Mouse (Mus musculus) embryonic fibroblast, embryonic 13.5 days (primary cell): ENCODE data around the gene Brwd1. TPM values are rescaled to one million over a fixed set of nuclear protein-coding genes. Genes with fewer than 3 reads are reported as not detected.
A peak's percentile ranks its signal among the peaks of the same experiment; 100 is the strongest.
"Not testable (repeated sequence)": the region's sequence is repeated elsewhere in the genome, so short reads cannot be mapped to it uniquely, and the experiment has no call there.

Source experiments
- H3K27ac ChIP-seq: 2 replicates; pipeline ENCODE4 v1.5.1; 2012; ENCODE audit warnings: low read length, control low read depth, inconsistent platforms; ENCODE audit not compliant: insufficient read depth
- H3K4me1 ChIP-seq: 2 replicates; pipeline ENCODE4 v1.6.1; 2011; ENCODE audit warnings: low read length; ENCODE audit not compliant: control insufficient read depth, insufficient read depth
- H3K4me3 ChIP-seq: 2 replicates; pipeline ENCODE4 v1.5.1; 2011; ENCODE audit warnings: mild to moderate bottlenecking, control low read depth, low read length; ENCODE audit not compliant: insufficient read depth
- CTCF ChIP-seq: IDR thresholded peaks from 2 replicates; pipeline ENCODE4 v1.5.1; 2011; ENCODE audit warnings: mild to moderate bottlenecking, control low read depth, low read length, moderate library complexity, borderline replicate concordance; ENCODE audit not compliant: insufficient read depth
- POLR2A ChIP-seq: IDR thresholded peaks from 2 replicates; pipeline ENCODE4 v1.6.1; 2011; ENCODE audit warnings: low read depth, mild to moderate bottlenecking, control low read depth, low read length, moderate library complexity
- polyA plus RNA-seq: library from polyadenylated mRNA; stranded (reverse); fragments of >200 nt; gene quantifications from 2 replicates; pipeline ENCODE4 v1.2.4, GENCODE M21; 2011; ENCODE audit warnings: low read depth; ENCODE audit not compliant: missing spikeins, insufficient read length

Gene Brwd1
- polyA plus RNA-seq, 1 experiment = 122 TPM

DNA sequence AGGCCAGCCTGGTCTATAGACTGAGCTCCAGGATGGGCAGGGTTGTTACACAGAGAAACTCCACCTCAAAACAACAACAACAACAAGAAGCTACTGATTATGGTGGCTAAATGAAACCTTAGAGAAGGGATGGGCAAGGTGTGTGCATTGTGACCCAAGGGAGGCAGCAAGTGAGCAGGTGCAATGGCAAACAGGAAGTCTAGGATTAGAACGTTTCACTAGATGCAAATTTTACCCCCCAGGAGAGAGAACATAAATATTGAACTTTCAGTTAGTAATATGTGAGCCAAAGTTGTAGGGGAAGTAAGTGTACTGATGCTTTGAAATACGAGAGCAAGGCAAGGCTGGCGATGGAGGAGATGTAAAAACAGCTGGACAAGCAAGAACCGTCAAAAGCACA is 27.3 kb upstream of the Brwd1 start:
- no peak overlapping the region for H3K4me3 ChIP-seq
- H3K27ac ChIP-seq = no peak overlapping the region
- no peaks in the 10 kb centered on the region; the same call in 1 of the 2 replicates for H3K4me1 ChIP-seq
- TF ChIP-seq POLR2A = no peak

DNA sequence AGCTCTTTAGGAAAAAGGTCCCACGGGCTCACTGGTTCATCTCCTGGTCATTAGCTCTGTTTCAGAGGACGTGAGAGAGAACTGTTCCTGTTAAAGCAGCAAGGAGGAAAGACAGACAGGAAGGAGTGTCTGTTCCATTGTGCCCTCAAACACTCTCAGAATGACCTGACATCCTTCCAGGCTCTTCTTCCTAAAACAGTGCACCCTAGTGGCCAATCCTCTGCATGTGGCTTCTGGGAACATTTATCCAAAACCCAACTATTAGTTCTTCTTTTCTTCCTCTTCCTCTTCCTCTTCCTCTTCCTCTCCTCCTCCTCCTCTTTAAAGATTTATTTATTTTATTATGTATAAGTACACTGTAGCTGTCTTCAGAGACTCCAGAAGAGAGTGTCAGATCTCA is 20.7 kb upstream of the Brwd1 start:
- no peaks in the 10 kb centered on the region; the same call in 1 of the 2 replicates for H3K4me1 ChIP-seq
- H3K4me3 ChIP-seq = no peak overlapping the region
- no peak overlapping the region for H3K27ac ChIP-seq
- TF ChIP-seq CTCF (no peak), POLR2A (no peak)

DNA sequence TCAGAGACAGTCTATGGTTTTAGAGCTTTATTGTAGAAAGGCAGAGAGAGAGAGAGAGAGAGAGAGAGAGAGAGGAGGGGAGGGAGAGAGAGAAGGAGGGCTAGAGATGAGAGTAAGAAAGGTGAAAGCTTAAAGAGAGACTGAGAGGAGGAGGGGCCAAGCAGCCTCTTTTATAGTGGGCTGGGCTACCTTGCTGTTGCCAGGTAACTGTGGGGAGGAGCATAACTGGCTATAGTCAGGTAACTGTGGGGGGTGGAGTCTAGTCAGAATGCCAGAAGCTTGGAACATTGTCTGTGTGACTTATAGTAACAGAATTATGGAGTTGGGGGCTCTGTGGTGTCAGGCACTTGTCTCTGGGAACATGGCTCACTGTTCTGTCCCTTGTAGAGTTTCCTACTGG is 15.5 kb upstream of the Brwd1 start:
- not testable (repeated sequence) for H3K4me1 ChIP-seq, H3K4me3 ChIP-seq, H3K27ac ChIP-seq

DNA sequence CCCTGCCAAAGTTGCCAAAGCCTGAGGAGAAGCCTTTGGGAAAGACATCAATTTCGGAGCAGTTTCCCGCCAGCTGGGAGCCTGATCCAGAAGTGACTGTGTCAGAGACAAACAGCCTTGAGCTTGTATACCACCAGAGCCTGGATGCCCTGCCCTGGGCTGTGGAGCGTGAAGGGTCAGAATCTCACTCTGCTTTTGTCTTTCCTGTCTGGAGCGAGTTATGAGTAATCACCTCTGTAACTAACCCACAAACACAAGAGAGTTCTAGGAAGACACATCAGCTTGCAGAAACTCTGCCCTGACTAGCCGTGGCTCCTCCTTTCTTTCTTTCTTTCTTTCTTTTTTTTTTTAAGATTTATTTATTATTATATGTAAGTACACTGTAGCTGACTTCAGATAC is 13.6 kb upstream of the Brwd1 start:
- no peak overlapping the region for H3K4me3 ChIP-seq
- TF ChIP-seq POLR2A = no peak
- no peak for TF ChIP-seq CTCF
- no peak overlapping the region for H3K27ac ChIP-seq
- H3K4me1 ChIP-seq = peaks cover 10% of the 10 kb centered on the region

DNA sequence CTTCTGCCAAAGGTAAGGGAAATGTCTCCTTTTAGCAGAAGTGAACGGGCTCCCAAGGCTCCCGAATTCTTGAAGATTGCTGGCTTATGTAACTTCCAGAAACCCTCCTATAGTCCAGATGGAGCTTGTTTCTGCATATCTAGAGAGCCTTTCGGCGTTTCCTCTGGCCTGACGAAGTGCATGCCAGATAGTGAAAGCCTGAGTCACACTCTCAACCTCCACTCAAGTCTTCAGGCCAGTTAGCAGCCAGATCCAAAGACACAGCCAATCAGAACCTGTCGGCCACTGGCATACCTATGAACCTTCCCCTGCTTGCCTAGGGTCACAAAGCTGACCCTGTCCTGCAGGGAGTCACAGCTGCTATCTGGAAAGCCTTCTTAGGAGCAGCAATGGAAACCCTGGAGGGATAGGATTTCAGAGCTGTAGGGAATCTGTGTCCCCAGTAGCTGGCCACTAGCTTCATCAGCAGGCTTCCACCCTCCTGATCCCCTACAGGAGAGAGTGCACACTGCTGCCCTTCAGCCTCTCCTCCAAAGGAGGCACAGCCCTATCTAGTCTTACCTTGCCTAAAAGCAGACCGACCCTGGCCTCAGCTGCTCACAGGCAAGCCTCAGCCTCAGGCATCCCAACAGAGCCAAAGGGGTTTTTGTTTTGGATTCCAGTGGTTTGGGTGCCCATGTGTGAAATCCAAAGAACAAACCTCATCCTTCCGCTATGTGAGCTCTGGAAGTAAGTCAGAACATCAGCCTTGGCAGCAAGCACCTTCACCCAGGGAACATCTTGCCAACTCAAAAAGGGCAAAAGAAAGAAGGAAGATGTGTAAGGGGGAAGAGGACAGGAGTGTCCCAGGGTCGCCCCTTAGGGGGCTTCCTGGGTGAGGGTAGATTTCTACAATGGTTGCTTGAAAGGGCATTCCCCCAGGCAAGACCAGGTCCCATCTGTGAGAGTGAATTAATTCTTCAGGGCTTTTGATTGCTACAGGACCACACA is 9.5 kb upstream of the Brwd1 start:
- Histone ChIP-seq H3K27ac (peak overlapping the region; percentile 99), H3K4me3 (no peak overlapping the region), H3K4me1 (peaks cover 17% of the 10 kb centered on the region)
- 0 out of 2 replicates have a peak, but pooled peaks have one; percentile 18 for TF ChIP-seq POLR2A
- no peak for TF ChIP-seq CTCF

DNA sequence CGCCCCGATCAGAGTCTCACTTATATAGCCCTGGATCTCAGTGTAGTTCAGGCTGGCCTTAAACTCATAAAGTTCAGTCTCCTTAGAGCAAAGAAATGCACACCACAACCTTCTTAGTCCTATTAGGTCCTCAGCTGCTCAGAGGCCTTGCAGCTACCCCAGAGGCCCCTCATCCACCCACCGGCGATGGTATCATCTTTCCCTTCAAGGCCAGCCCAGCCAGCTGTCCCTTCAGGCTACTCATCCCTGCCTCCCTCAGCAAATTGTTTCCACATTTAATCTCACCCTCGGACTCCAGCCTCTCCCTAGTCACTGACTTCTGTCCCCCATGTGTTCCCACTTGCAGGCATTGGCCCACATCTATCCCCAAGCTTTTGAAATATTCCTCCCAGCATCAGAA is 5.8 kb upstream of the Brwd1 start:
- no peak for TF ChIP-seq POLR2A
- TF ChIP-seq CTCF = no peak
- H3K4me1 ChIP-seq = peaks cover 17% of the 10 kb centered on the region
- H3K4me3 ChIP-seq = no peak overlapping the region
- no peak overlapping the region for H3K27ac ChIP-seq

DNA sequence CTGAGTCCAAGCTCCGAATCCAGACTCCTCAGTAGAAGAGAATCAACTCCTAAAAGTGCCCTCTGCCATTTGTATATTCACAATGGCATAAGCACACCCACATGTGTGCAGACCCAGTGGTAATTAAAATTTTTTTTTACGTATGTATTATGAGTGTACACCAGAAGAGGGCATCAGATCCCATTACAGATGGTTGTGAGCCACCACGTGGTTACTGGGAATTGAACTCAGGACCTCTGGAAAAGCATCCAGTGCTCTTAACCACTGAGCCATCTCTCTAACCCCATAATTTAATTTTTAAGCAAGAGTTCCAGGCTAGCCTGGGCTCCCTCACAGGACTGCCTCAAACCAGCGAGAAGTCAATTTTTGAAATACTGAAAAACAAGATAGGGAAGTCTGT is 5.1 kb upstream of the Brwd1 start:
- no peak overlapping the region for H3K27ac ChIP-seq
- H3K4me1 ChIP-seq = peaks cover 17% of the 10 kb centered on the region
- TF ChIP-seq POLR2A (no peak), CTCF (no peak)
- H3K4me3 ChIP-seq = no peak overlapping the region

DNA sequence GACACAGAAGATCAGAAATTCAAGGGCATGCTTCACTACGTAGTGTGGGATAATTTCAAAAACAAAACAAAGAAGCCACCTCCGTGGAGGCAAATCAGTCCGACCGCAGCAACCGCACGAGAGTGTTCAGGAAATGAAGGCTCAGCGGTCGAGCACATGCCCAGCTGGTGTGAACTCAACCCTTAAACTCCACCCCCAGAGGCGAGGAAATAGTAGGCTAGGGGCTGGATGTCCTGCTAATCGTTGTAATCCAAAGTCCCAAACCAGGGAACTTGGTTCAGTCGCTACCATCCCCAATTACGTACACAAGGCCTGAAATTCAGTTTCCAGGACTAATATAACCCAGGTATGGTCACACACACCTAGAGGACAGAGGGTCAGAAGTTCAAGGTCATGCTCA is 4.7 kb upstream of the Brwd1 start:
- TF ChIP-seq CTCF (no peak), POLR2A (no peak)
- H3K27ac ChIP-seq = no peak overlapping the region
- H3K4me1 ChIP-seq = peaks cover 15% of the 10 kb centered on the region
- no peak overlapping the region for H3K4me3 ChIP-seq

DNA sequence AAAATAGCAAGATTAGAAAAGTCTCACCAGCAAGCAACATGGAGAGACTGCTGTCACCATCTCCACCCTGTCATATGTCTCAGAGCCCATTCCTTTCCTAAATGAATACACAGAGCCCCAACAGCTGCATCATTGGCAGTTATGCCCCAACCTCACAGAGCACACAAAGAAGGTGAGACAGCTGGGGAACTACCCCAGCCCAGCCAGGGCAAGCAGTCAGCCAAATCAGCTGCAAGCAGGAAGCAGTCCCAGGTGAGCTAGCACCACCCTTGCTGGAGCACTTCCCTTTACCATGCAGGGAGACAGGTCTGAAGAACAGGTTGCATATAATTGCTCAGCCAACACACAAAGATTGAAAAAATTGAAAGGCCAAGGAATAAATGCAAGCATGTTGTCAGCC is 3.3 kb upstream of the Brwd1 start:
- H3K27ac ChIP-seq = no peak overlapping the region
- TF ChIP-seq CTCF = no peak
- TF ChIP-seq POLR2A = no peak
- H3K4me1 ChIP-seq = peaks cover 6% of the 10 kb centered on the region; the same call in 1 of the 2 replicates
- no peak overlapping the region for H3K4me3 ChIP-seq

DNA sequence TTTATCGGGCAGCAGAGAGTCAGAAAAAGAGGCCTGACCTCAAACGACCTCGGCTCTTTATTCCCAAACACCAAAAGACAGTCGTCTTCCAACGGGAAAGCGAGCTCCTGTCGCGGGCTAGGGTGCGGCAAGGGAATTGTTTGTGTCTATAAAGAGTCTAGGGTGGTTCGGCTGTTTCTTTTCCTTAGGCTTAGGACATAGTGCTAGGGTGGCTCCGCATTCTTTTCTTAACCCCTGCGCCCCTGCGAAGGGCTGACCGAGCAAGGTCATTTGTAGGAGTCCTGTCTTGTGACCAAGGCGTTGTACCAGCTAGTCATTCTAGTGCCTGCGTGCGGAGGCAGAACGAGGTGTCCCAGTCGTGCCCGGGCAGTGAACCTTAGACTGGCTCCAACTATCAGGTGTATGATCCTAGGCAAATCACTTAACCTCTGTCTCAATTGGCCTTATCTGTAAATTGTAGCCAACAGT is 887 bp upstream of the Brwd1 start:
- Histone ChIP-seq H3K4me3 (peak overlapping the region; percentile 55), H3K27ac (peak overlapping the region; percentile 91), H3K4me1 (0 out of 2 replicates have a peak, but pooled peaks cover 2% of the 10 kb centered on the region)
- TF ChIP-seq POLR2A = peak; percentile 54
- TF ChIP-seq CTCF = no peak

DNA sequence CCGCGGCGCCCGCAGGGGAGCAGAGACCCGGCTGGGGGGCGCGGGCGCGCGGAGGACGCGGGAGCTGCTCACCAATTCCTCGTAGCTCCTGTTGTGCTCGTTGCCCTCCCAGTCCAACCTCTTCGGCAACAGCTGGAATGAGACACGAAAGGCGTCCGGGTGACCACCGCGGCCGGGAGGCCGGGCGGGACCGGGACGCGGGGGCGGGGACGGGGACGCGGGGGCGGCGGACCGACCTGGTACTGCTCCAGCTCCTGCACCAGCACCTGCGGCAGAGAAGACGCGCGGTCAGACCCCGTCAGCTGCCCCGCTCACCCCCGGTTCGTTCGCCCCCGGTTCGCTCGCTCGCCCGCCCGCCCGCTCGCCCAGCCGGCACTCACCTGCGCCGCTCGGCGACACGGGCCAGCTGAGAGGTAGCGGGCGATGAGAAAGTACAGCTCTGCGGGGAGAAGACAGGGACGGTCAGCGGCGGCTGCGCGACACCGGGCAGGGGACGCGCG is 534 bp downstream of the Brwd1 start:
- TF ChIP-seq CTCF = no peak
- H3K4me1 ChIP-seq = 0 out of 2 replicates have a peak, but pooled peaks cover 2% of the 10 kb centered on the region
- peak overlapping the region; percentile 80 for H3K4me3 ChIP-seq
- peak overlapping the region; percentile 97 for H3K27ac ChIP-seq
